Mouse (Mus musculus) forebrain, embryonic 11.5 days (tissue): ENCODE measurements around the gene C1qtnf4. TPM values are rescaled to one million over a fixed set of nuclear protein-coding genes. Genes with fewer than 3 reads are reported as not detected.
A peak's percentile ranks its signal among the peaks of the same experiment; 100 is the strongest.

ENCODE experiments used
- ATAC-seq: fragments of 200-750 bp; cut with Nextera tagmentation; replicated peaks from 2 replicates; pipeline ENCODE4 v1.8.0; 2017; ENCODE audit warnings: moderate TSS enrichment; ENCODE audit not compliant: low FRiP score
- DNase-seq: peaks from one replicate; pipeline ENCODE4 v3.0.0-alpha.2; 2017; ENCODE audit warnings: low spot score
- H3K27ac ChIP-seq: fragments of 300-500 bp; sonication (generic); 2 replicates; pipeline ENCODE4 v1.5.1; 2014; ENCODE audit warnings: low read depth, low read length
- H3K27me3 ChIP-seq: fragments of 300-500 bp; sonication (generic); 2 replicates; pipeline ENCODE4 v1.6.1; 2014; ENCODE audit warnings: mild to moderate bottlenecking, low read length, mixed read lengths; ENCODE audit not compliant: control insufficient read depth, insufficient read depth
- H3K36me3 ChIP-seq: fragments of 300-500 bp; sonication (generic); 2 replicates; pipeline ENCODE4 v1.6.1; 2014; ENCODE audit warnings: mild to moderate bottlenecking, low read length, moderate library complexity, mixed read lengths; ENCODE audit not compliant: control insufficient read depth, insufficient read depth
- H3K4me1 ChIP-seq: fragments of 300-500 bp; sonication (generic); replicated peaks from 2 replicates; pipeline ENCODE4 v1.6.1; 2014; ENCODE audit warnings: low read length, mixed read lengths; ENCODE audit not compliant: control insufficient read depth, insufficient read depth
- H3K4me2 ChIP-seq: fragments of 300-500 bp; sonication (generic); 2 replicates; pipeline ENCODE4 v1.6.1; 2014; ENCODE audit warnings: low read depth, mild to moderate bottlenecking, low read length, moderate library complexity, mixed read lengths; ENCODE audit not compliant: severe bottlenecking
- H3K4me3 ChIP-seq: fragments of 300-500 bp; sonication (generic); 2 replicates; pipeline ENCODE4 v1.5.1; 2014; ENCODE audit warnings: low read depth, low read length
- H3K9ac ChIP-seq: fragments of 300-500 bp; sonication (generic); 2 replicates; pipeline ENCODE4 v1.6.1; 2014; ENCODE audit warnings: low read length
- H3K9me3 ChIP-seq: fragments of 300-500 bp; sonication (generic); 2 replicates; pipeline ENCODE4 v1.6.1; 2016; ENCODE audit warnings: low read length, mixed read lengths; ENCODE audit not compliant: control insufficient read depth
- WGBS: fragments of 180-500 bp; shearing (Covaris S2); extraction: QIAGEN DNeasy Blood & Tissue Kit; methylation state at CpG from one replicate; pipeline ENCODE4 v1.1.7; 2014; 5-methylcytosine and 5-hydroxymethylcytosine counted together
- polyA plus RNA-seq: library from polyadenylated mRNA; unstranded; fragments of >200 nt; fragmentation: Nextera tagmentation; extraction: Ambion mirVana; gene quantifications from 2 replicates; pipeline ENCODE4 v1.2.1, GENCODE M21; 2014

The C1qtnf4 gene
- polyA plus RNA-seq, result 11.3 and 15.6 TPM in 2 replicates

GRCm38 (mm10) chr2:90885218-90886041, at the start of gene C1qtnf4:
Gene C1qtnf4 (plus strand): TSS chr2:90885860.
- peak; percentile 75 for ATAC-seq

DNA sequence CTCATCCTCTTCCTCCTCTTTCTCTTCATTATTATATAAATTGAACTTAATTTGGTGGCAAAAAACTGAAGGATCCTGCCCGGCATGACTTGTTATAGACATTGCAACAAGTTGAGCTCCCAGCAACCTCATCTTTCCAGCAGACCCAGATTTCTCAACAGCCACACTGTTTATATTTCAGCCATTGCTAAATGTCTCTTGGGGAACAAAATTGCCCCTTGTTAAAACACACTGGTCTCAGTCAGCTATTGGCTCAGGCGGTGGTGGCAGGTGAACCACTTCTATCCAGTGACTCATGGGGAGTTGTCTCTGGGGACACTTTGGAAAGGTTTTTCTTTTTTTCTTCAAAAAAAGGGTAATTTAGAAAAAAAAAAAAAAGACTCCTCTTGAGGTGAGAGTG, 47.0 kb upstream of the C1qtnf4 start:
- H3K4me2 ChIP-seq, result no peak overlapping the region

More at GRCm38 (mm10) chr2:90885218-90886041, at the start of gene C1qtnf4:
- Histone ChIP-seq H3K27me3 (peaks cover 44% of the 10 kb centered on the region), H3K4me2 (peak within 1 kb of the TSS; percentile 97), H3K4me1 (peaks cover 9% of the 10 kb centered on the region; the same call in 1 of the 2 replicates), H3K9ac (peak within 1 kb of the TSS; percentile 79), H3K4me3 (peak within 1 kb of the TSS; percentile 58), H3K9me3 (no peaks in the 10 kb centered on the region), H3K27ac (no peak within 1 kb of the TSS; the same call in 1 of the 2 replicates), H3K36me3 (no peaks in the 10 kb centered on the region)
- under 1% methylated on average over 45 of the region's 45 CpGs for WGBS
- DNase-seq, result peak; percentile 78

GRCm38 (mm10) chr2:90843666-90844065, 42.0 kb upstream of the C1qtnf4 start:
- H3K4me3 ChIP-seq, result no peak overlapping the region
- no peaks in the 10 kb centered on the region for H3K27me3 ChIP-seq
- no peaks in the 10 kb centered on the region for H3K9me3 ChIP-seq
- WGBS, result 86% methylated on average over 1 of the region's 1 CpGs
- no peak overlapping the region for H3K27ac ChIP-seq
- no peaks in the 10 kb centered on the region for H3K4me1 ChIP-seq
- ATAC-seq (no peak), DNase-seq (no peak)
- no peaks in the 10 kb centered on the region for H3K36me3 ChIP-seq
- no peak overlapping the region for H3K4me2 ChIP-seq
- no peak overlapping the region for H3K9ac ChIP-seq

More for the DNA sequence above, 47.0 kb upstream of the C1qtnf4 start:
- Histone ChIP-seq H3K4me1 (no peaks in the 10 kb centered on the region), H3K27ac (no peak overlapping the region), H3K4me3 (no peak overlapping the region), H3K36me3 (no peaks in the 10 kb centered on the region), H3K9ac (no peak overlapping the region), H3K27me3 (no peaks in the 10 kb centered on the region), H3K9me3 (no peaks in the 10 kb centered on the region)
- WGBS, result 89% methylated on average over 2 of the region's 2 CpGs
- DNase-seq (no peak), ATAC-seq (no peak)

- WGBS, result 83% methylated on average over 5 of the region's 5 CpGs
- no peak overlapping the region for H3K4me3 ChIP-seq
- H3K27ac ChIP-seq, result no peak overlapping the region
- DNase-seq (no peak), ATAC-seq (no peak)
- no peaks in the 10 kb centered on the region for H3K36me3 ChIP-seq
- H3K4me1 ChIP-seq, result no peaks in the 10 kb centered on the region
- no peaks in the 10 kb centered on the region for H3K27me3 ChIP-seq
- no peak overlapping the region for H3K4me2 ChIP-seq
- no peaks in the 10 kb centered on the region for H3K9me3 ChIP-seq
- no peak overlapping the region for H3K9ac ChIP-seq
Measured at GRCm38 (mm10) chr2:90844262-90844661, 41.4 kb upstream of the C1qtnf4 start.

DNA sequence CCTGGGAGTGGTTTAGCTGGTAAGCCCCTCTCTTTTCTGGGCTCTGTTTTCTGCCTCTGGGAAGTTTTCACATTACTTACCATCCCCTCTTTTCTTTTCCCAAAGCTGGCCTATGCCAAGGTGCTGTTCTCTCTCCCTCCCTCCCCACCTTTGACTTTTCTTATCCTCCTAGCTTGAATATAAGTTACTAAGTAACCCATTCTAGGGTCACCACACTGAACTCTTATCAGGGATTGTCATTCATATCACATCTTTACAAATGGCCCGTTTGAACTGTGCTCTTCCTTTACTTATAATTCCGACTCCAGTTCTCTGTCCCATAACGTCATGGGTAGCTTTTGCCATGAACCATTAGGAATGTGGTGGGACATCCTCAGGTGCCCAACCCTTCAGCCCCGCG, 40.4 kb upstream of the C1qtnf4 start:
- Histone ChIP-seq H3K9me3 (no peaks in the 10 kb centered on the region), H3K27ac (no peak overlapping the region), H3K36me3 (no peaks in the 10 kb centered on the region; the same call in 1 of the 2 replicates), H3K27me3 (no peaks in the 10 kb centered on the region), H3K4me2 (no peak overlapping the region), H3K9ac (no peak overlapping the region), H3K4me3 (no peak overlapping the region), H3K4me1 (no peaks in the 10 kb centered on the region)
- WGBS, result 85% methylated on average over 5 of the region's 5 CpGs
- ATAC-seq (no peak), DNase-seq (no peak)

DNA sequence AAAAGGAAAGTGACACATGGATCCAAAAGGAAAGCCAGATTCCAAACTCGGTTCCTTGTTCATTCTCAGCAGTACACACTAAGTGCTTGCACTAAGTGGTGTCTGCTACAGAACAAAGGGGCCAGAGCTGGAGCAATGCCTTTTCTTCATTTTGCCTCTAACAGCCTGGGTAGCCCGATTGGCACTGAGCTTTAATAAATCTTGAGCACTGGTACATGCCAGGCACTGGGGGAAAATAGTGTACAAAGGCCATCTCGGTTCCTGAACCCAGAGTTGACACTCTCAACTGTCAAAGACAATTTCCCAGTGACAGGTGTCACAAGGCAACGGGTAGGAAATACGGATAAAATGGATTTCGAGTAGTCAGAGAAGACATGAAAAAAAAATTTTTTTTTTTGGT, 39.5 kb upstream of the C1qtnf4 start:
- ATAC-seq (no peak), DNase-seq (no peak)
- 46% methylated on average over 6 of the region's 6 CpGs for WGBS
- Histone ChIP-seq H3K4me1 (no peaks in the 10 kb centered on the region), H3K27me3 (no peaks in the 10 kb centered on the region), H3K9me3 (no peaks in the 10 kb centered on the region), H3K4me3 (peak overlapping the region; percentile 63), H3K27ac (no peak overlapping the region; the same call in 1 of the 2 replicates), H3K36me3 (peaks cover 1% of the 10 kb centered on the region; the same call in 1 of the 2 replicates), H3K4me2 (peak overlapping the region; percentile 66), H3K9ac (peak overlapping the region; percentile 66; the same call in 1 of the 2 replicates)

GRCm38 (mm10) chr2:90846597-90846954, 39.1 kb upstream of the C1qtnf4 start:
- Histone ChIP-seq H3K4me3 (peak overlapping the region; percentile 63), H3K4me1 (no peaks in the 10 kb centered on the region), H3K9me3 (no peaks in the 10 kb centered on the region), H3K4me2 (peak overlapping the region; percentile 66), H3K9ac (peak overlapping the region; percentile 66), H3K36me3 (peaks cover 4% of the 10 kb centered on the region; the same call in 1 of the 2 replicates), H3K27ac (no peak overlapping the region; the same call in 1 of the 2 replicates), H3K27me3 (no peaks in the 10 kb centered on the region)
- ATAC-seq (no peak; the same call in 1 of the 2 replicates), DNase-seq (peak; percentile 52)
- 3% methylated on average over 8 of the region's 8 CpGs for WGBS

GRCm38 (mm10) chr2:90846955-90847680, 38.5 kb upstream of the C1qtnf4 start, which contains the start of gene Mtch2:
Gene Mtch2 (plus strand): TSS chr2:90847155.
- Histone ChIP-seq H3K4me2 (peak within 1 kb of the TSS; percentile 66), H3K36me3 (peaks cover 4% of the 10 kb centered on the region; the same call in 1 of the 2 replicates), H3K4me1 (no peaks in the 10 kb centered on the region), H3K27ac (peak within 1 kb of the TSS; percentile 31), H3K4me3 (peak within 1 kb of the TSS; percentile 63), H3K27me3 (no peaks in the 10 kb centered on the region), H3K9ac (peak within 1 kb of the TSS; percentile 73), H3K9me3 (no peaks in the 10 kb centered on the region)
- under 1% methylated on average over 67 of the region's 67 CpGs for WGBS
- DNase-seq, result peak; percentile 98
- ATAC-seq, result peak; percentile 98
